Mouse (Mus musculus): Measurements from ENCODE around the gene Zmym4.

Zmym4 gene

DNA sequence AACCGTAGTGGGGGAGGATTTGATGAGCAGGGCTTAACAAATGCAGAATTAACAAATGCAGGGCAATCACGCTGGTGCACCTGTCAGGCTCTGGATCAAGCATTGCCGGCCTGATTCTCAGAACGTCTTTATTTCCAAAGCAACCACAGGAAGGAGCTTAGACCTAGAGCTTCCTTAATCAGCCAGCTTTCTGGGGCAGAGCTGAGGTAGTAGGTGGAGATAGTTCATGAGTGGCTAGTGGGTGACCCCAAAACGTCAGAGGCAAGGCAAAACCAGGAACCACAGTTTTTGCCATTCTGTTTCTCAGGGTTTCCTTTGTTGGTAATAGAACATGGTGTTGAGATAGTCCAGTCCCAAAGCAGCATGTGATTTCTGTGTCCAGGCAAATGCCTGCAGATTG is 153.1 kb downstream of the Zmym4 start:
- no peak for DNase-seq

DNA sequence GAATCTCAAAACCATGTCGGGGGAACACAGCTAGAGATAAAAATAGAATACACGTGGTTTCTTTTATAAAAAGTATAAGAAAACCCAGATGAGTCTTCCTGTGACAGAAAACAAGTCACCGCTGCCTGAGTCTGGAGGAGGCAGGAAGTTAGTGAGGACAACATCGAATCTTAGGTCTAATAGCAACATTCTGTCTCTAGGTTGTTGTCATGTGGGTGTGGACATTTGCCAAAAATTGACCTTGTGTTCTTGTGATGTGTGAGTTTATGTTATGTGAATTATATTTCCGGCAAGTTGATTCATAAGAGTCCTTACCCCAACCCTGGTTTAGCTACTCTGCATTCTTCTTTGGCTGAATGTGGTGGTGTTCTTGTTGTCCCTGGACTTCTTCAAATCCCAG is 154.7 kb downstream of the Zmym4 start:
- DNase-seq: no peak

Data from lung, postnatal 4 days (tissue).